Mouse (Mus musculus): ENCODE measurements around the gene Zfyve19.

GRCm38 (mm10) chr2:119207961-119208343, 465 bp upstream of the Zfyve19 start:
- TF ChIP-seq POLR2A (IDR thresholded peaks at IDR 0.05; ENCODE audit: low read depth, low read length): no peak
- TF ChIP-seq CTCF (IDR thresholded peaks at IDR 0.05; ENCODE audit: extremely low read depth, insufficient read length, insufficient replicate concordance, low read depth, low read length): no peak

Measured in small intestine, adult 2 months (tissue).